Mouse (Mus musculus) erythroblast, embryonic 14.5 days (primary cell): ENCODE data around the gene Ptprd. TPM values are rescaled to one million over a fixed set of nuclear protein-coding genes. Genes with fewer than 3 reads are reported as not detected.

Source experiments
- H3K27me3 ChIP-seq: 2 replicates; pipeline ENCODE4 v1.6.1; 2012; ENCODE audit warnings: inconsistent platforms; ENCODE audit not compliant: control insufficient read depth
- H3K36me3 ChIP-seq: 2 replicates; pipeline ENCODE4 v1.6.1; 2012; ENCODE audit warnings: mild to moderate bottlenecking, inconsistent platforms; ENCODE audit not compliant: control insufficient read depth
- H3K4me1 ChIP-seq: 2 replicates; pipeline ENCODE4 v1.6.1; 2012; ENCODE audit warnings: inconsistent platforms; ENCODE audit not compliant: control insufficient read depth
- H3K4me3 ChIP-seq: replicated peaks from 2 replicates; pipeline ENCODE3; 2012; ENCODE audit warnings: moderate library complexity, mild to moderate bottlenecking, inconsistent platforms
- H3K9me3 ChIP-seq: 2 replicates; pipeline ENCODE4 v1.6.1; 2012; ENCODE audit warnings: low read length, inconsistent platforms, mixed read lengths; ENCODE audit not compliant: control insufficient read depth
- GATA1 ChIP-seq: IDR thresholded peaks from 2 replicates; pipeline ENCODE4 v1.6.1; 2012; ENCODE audit warnings: low read length, inconsistent platforms, mixed read lengths
- TAL1 ChIP-seq: IDR thresholded peaks from 3 replicates; pipeline ENCODE4 v1.6.1; 2012; ENCODE audit warnings: low read length, inconsistent platforms, mixed read lengths
- polyA plus RNA-seq: library from polyadenylated mRNA; stranded (reverse); fragments of >175 nt; gene quantifications from 2 replicates; pipeline ENCODE4 v1.2.3, GENCODE M21; 2012

The Ptprd gene
- polyA plus RNA-seq, 1 experiment: not detected

- Histone ChIP-seq H3K4me3 (no peak overlapping the region), H3K27me3 (no peaks in the 10 kb centered on the region), H3K36me3 (no peaks in the 10 kb centered on the region), H3K9me3 (no peaks in the 10 kb centered on the region), H3K4me1 (no peaks in the 10 kb centered on the region)
- TF ChIP-seq GATA1: no peak
- no peak for TF ChIP-seq TAL1
These were observed 1086.9 kb downstream of the Ptprd start for GRCm38 (mm10) chr4:77124852-77125251.

DNA sequence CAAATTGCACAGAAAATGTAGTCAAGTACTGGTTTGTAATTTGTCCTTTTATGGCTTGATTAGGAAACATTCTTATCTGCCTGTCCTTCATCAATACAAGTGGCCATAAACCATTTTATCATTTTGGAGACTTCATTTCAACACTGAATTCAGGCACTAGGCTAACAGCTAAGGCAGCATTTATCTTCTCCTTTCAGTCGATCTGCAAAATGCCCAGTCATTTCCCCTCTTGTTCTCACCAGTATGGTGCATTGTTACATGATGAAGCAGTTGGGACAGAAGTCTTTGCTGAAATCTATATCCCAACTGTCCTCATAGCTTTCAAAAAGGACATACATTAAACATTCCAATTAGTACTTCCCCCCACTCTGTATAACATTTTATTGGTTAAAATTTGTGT lies 1100.9 kb downstream of the Ptprd start:
- TF ChIP-seq GATA1 (no peak), TAL1 (no peak)
- Histone ChIP-seq H3K4me1 (no peaks in the 10 kb centered on the region), H3K27me3 (no peaks in the 10 kb centered on the region), H3K9me3 (no peaks in the 10 kb centered on the region), H3K4me3 (no peak overlapping the region), H3K36me3 (no peaks in the 10 kb centered on the region)

- Histone ChIP-seq H3K4me3 (no peak overlapping the region), H3K36me3 (no peaks in the 10 kb centered on the region), H3K27me3 (no peaks in the 10 kb centered on the region), H3K4me1 (no peaks in the 10 kb centered on the region), H3K9me3 (no peaks in the 10 kb centered on the region)
- TF ChIP-seq TAL1: no peak
- no peak for TF ChIP-seq GATA1
These were observed 1104.5 kb downstream of the Ptprd start for GRCm38 (mm10) chr4:77107291-77107690.

- H3K36me3 ChIP-seq: no peaks in the 10 kb centered on the region
- no peaks in the 10 kb centered on the region for H3K9me3 ChIP-seq
- no peak overlapping the region for H3K4me3 ChIP-seq
- TF ChIP-seq GATA1: no peak
- no peak for TF ChIP-seq TAL1
- no peaks in the 10 kb centered on the region for H3K4me1 ChIP-seq
- H3K27me3 ChIP-seq: no peaks in the 10 kb centered on the region
These were observed 1128.6 kb downstream of the Ptprd start for GRCm38 (mm10) chr4:77083165-77083564.

DNA sequence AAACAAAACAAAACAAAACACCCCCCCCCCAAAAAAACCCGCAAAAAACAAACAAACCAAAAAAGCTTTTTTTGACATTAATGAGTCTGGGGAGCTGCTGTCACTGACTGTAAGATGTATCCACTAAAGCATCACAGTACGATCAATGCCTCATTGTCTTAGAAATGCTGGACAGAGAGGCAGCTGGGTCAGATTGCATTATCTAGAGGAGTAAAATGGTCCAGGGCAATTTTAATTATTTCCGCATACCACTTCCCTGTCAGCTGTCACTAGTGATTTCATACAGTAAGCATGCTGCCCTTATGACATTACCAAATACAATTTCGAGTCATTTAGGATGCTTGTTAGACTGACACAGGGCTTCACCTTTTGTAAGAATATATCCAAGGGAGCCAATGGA lies 1134.2 kb downstream of the Ptprd start:
- Histone ChIP-seq H3K4me3 (no peak overlapping the region), H3K36me3 (no peaks in the 10 kb centered on the region), H3K9me3 (no peaks in the 10 kb centered on the region), H3K4me1 (no peaks in the 10 kb centered on the region), H3K27me3 (no peaks in the 10 kb centered on the region)
- TF ChIP-seq TAL1: no peak
- no peak for TF ChIP-seq GATA1

GRCm38 (mm10) chr4:77050536-77051207 lies 1161.1 kb downstream of the Ptprd start:
- H3K27me3 ChIP-seq: no peaks in the 10 kb centered on the region
- no peak overlapping the region for H3K4me3 ChIP-seq
- no peaks in the 10 kb centered on the region for H3K4me1 ChIP-seq
- no peak for TF ChIP-seq GATA1
- TF ChIP-seq TAL1: no peak
- no peaks in the 10 kb centered on the region for H3K9me3 ChIP-seq
- no peaks in the 10 kb centered on the region for H3K36me3 ChIP-seq

DNA sequence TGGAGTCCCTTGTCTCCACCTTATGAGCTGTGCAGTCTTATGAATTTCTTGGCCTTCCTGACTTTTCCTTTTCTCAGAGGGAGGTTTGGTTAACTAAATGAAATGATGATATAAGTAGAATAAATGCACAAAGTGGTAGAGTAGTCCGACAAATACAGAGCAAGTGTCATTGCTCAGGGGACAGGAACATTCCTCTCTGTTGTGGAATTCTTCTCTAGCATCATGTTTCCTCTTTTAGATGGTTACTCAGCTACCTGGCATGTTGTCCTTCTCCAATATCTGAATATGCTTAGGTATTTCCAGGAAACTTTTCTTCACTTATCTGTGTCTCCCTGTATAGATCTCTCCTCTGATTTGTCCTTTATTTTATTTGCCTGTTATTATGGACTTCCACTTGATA lies 1207.3 kb downstream of the Ptprd start:
- Histone ChIP-seq H3K27me3 (no peaks in the 10 kb centered on the region), H3K36me3 (no peaks in the 10 kb centered on the region), H3K4me3 (no peak overlapping the region), H3K9me3 (0 out of 2 replicates have a peak, but pooled peaks cover 2% of the 10 kb centered on the region), H3K4me1 (no peaks in the 10 kb centered on the region)
- TF ChIP-seq TAL1: no peak
- TF ChIP-seq GATA1: no peak

DNA sequence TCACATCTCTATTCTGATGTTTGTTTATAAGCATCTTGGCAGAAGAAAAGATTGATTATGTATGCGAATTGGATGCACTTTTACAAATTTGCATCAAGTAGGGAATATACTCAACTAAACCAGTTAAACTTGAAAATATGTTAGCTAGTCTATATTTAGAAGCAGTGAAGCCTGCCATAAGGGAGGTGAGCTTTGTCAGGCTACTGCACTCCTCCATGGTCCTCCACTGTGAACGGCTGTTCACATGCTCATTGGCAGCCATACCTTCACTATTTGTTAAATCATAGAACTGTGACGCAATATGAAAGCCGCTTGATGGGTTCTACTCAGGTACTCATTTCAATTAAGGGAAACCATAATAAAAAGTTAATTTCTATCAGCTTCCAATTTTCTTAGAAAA lies 1215.6 kb downstream of the Ptprd start:
- H3K4me1 ChIP-seq: no peaks in the 10 kb centered on the region
- TF ChIP-seq GATA1 (no peak), TAL1 (no peak)
- H3K9me3 ChIP-seq: no peaks in the 10 kb centered on the region
- H3K4me3 ChIP-seq: no peak overlapping the region
- H3K27me3 ChIP-seq: no peaks in the 10 kb centered on the region
- H3K36me3 ChIP-seq: no peaks in the 10 kb centered on the region

DNA sequence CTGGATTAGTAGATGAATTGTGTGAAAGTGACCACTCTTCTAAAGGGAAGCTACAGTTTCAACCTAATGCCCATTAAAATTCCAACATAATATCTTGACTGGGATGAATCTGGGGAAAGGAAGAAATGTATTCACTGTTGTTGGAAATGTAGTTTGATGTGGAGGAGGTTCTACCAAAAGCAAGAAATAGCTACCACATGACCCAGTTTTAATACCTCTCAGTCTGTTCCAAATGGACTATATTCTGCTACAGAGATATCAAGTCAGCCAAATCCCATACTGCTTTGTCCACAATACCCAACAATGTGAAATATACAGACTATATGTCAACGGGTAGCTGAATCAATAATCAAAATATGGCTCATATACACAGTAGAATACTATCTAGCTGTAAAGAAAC lies 1221.8 kb downstream of the Ptprd start:
- Histone ChIP-seq H3K9me3 (no peaks in the 10 kb centered on the region), H3K4me3 (no peak overlapping the region), H3K27me3 (no peaks in the 10 kb centered on the region), H3K4me1 (no peaks in the 10 kb centered on the region), H3K36me3 (no peaks in the 10 kb centered on the region)
- TF ChIP-seq GATA1: no peak
- no peak for TF ChIP-seq TAL1

DNA sequence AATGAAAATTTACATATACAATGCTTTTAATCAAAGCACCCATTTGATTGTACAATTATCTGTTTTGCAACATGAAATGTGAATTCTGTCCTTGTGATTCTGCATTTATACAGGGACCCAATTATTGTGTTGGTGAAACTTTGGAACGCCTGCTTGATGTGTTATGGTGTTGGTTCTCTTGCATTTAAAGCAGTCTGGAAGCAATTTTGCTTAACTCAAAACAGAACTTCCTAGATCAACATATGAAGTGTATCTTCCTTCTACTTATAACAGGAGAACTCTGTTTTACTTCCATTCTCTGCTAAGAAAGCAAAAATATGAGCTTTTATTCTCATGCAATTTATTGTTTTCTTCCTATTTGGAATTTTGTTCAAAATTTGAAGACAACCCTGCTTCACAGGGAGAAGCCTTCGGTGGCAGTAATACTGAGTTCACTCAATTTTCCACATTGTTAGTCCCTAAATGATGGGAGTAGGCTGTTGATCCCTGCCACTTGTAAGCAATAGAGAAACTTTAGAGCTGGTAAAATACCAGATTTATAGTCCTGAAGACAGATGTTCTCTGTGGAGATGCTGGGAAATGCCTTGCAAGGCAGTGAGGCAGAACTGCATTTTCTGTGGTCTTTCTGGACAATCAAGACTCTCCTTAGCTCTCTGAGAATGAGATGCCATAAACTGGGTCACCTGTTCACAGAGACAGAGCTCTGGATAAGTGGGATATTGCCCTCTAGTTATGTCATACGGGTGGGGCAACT lies 1234.5 kb downstream of the Ptprd start:
- H3K4me1 ChIP-seq: no peaks in the 10 kb centered on the region

More for the DNA sequence above, 1234.5 kb downstream of the Ptprd start:
- TF ChIP-seq GATA1: no peak
- no peak for TF ChIP-seq TAL1
- H3K27me3 ChIP-seq: no peaks in the 10 kb centered on the region
- H3K36me3 ChIP-seq: no peaks in the 10 kb centered on the region
- H3K4me3 ChIP-seq: no peak overlapping the region
- H3K9me3 ChIP-seq: no peaks in the 10 kb centered on the region
